Mouse (Mus musculus): ENCODE measurements around the gene Snx17.
"Not testable (repeated sequence)": the region's sequence is repeated elsewhere in the genome, so short reads cannot be mapped to it uniquely, and the experiment has no call there.

Gene Snx17

GRCm38 (mm10) chr5:31197072-31197471 lies 4.0 kb downstream of the Snx17 start:
- no peak for DNase-seq

- no peak for DNase-seq
Measured at GRCm38 (mm10) chr5:31198170-31198569, 5.1 kb downstream of the Snx17 start.

DNA sequence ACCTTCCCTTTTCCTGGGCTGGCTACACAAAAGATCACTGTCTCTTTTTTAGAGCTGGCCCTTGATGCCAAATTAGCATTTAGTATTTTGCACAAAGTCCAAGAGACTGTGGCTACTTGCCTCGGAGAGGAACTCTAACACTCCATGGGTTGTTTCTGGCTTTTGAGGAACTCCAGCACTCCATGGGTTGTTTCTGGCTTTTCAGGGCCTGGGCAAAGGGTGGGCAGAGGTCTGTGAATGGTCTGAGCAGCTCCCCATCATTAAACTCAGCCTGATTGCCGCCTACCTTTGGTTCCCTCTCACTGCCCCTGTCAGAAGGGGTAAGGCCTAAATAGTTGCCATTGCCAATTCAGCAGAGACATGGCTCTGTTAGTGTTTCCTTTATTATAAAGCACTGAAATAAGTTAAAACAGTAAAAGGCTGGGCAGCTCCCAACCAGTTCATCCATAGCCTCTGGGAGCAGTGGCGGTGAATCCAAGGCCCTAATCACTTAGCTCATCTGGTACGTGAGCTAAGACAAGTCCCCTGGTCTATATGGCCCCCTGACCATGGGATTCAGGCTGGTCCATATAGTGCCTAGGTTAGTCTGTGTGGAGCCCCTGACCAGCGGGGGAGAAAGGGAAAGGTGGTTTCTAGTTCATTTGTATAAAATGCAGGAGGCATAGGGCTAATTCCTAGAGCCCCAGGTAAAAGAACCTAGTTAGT lies 5.7 kb downstream of the Snx17 start:
- DNase-seq: no peak

DNA sequence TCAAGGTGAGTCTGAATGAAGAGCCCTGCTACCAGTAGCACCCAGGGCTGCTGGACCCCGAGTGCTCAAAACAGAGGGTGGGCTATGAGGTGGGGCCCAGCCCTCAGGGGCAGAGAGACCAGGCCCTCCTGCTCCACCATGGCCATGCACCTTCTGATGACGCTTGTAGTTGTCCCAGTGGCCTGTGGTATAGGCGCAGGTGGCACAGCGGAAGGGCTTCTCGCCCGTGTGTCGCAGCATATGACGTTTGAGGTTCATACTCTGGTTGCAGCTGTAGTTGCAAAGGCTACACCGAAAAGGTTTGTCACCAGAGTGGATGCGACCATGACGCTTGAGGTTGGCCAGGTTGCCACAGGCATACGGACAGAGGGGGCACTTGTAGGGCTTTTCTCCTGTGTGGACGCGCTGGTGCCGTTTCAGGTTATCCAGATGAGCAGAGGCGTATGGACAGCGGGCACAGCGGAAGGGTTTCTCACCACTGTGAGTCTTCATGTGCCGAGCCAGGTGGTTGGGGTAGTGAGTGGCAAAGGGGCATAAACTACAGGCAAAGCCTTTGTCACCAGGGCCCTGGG lies 6.4 kb downstream of the Snx17 start:
- DNase-seq: no peak

GRCm38 (mm10) chr5:31199893-31200292 lies 6.9 kb downstream of the Snx17 start:
- no peak for DNase-seq

DNA sequence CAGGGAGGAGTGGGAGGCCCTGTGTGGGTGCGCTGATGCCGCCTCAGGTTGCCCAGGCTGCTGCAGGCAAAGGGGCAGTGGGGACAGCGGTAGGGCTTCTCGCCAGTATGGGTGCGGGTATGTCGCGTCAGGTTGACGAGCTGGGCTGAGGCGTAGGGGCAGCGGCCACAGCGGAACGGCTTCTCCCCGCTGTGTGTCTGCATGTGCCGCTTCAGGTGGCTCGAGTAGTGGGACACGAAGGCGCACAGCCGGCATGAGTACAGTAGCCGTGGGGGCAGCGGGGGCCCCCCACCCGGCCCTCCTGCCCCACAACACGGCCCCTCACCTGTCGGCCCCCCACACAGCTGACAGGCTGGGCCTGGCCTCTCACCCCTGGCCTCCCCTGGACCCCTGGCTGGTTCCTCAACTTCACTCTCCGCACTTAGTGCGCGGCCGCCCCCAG lies 7.3 kb downstream of the Snx17 start:
- DNase-seq: no peak

DNA sequence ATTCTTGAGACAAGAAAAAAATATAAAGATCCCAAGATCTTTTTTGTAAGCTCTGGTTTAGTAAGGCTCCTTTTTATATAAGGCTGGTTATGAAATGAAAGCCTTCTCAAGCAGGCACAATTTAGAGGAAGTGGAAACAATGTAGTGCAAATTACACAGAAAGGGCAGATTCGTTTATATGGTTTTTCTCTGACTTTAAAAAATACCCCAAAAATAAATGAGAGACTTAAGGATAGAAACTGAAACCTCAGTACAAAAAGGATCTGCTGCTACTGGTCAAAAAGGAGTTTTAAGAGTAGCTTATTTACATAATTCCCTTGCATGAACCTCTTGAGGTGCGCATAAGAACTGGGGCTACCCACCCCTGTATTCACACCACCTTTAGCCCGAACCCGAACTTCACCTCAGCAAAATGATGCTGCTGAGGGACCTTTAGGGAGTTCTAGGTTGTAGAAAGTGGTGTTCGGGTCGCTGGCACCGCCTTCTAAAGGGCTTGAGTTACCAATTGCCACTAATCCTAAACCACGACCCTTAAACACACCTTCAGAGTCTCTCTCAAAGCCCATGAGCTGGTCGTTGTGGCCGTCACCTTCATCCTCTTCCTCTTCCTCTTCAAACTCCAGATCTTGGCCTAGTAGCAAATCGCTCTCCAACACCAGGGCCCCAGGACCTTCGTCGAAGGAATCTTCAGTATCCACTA lies 8.2 kb downstream of the Snx17 start:
- DNase-seq: no peak

DNA sequence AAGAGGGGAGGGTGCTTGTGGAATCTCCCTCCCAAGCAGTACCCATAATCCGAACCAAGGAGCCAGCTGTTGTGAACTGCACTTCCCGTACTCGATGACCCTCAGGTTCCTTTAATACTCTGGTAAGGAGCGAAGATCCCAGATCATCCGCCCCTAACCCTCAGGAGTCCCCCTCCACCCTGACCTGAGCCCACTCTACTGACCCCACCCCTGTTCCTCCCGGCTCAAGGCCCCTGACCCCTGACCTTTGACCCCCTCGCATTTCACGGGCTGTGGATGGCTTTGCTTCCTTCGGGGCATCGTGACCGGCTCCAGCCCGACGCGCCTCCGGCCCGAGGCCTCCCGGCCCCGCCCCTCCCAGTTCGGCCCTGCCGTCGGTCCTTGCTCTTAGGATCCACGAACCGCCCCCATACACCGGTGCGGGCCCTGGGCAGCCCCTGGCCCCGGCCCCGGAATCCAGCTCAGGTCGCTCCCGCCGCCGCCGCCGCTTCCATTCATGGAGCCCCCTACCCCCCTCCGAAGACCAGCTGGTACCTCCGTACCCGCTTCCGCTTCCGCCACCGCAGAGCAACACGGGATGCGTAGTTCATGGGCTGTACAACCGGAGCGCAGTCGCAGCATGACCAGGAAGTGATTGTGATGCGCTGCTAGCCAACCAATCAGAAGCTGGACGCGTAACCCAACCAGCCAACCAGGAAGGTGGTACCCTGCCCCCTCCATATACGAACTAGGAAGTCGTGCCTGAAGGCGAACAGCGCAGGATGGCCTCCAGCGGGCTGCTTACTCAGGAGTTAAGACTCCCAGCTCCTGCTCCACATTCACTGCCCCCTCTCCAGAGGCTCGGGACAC lies 8.9 kb downstream of the Snx17 start, which contains the start of gene Zfp513:
TSS of gene Zfp513 (minus strand) at position 562 of the 849 bp plus-strand sequence.
- peak; percentile 96 for DNase-seq

- DNase-seq: no peak
Measured at GRCm38 (mm10) chr5:31202933-31203332, 9.9 kb downstream of the Snx17 start.

DNA sequence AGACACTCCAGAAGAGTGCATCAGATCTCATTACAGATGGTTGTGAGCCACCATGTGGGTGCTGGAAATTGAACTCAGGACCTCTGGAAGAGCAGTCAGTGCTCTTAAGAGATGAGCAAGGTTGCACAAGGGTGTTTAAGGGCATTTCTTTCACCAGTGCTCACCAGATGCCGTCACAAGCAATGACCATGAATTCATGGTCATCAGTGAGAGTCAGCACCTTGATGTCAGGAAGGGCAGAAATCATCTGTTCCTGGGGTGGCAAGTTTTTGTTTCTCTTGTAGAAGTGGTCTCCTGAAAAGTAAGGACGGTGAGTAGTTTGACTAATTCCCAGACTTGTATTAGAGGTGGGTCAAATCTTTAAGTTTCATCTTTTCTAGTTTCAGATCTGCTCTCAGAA lies 10.8 kb downstream of the Snx17 start:
- DNase-seq: no peak

- DNase-seq: no peak
Measured at GRCm38 (mm10) chr5:31204421-31204820, 11.4 kb downstream of the Snx17 start.

DNA sequence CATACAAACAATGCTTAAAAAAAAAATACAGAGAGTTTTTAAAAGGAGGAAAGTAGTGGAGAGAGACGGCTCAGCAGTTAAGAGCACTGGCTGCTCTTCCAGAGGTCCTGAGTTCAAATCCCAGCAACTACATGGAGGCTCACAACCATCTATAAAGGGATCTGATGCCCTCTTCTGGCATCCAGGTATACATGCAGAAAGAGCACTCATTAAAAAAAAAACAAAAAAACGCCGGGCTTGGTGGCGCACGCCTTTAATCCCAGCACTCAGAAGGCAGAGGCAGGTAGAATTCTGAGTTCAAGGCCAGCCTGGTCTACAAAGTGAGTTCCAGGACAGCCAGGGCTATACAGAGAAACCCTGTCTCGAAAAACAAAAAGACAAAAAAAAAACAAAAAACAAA lies 23.5 kb downstream of the Snx17 start:
- not testable (repeated sequence) for DNase-seq

DNA sequence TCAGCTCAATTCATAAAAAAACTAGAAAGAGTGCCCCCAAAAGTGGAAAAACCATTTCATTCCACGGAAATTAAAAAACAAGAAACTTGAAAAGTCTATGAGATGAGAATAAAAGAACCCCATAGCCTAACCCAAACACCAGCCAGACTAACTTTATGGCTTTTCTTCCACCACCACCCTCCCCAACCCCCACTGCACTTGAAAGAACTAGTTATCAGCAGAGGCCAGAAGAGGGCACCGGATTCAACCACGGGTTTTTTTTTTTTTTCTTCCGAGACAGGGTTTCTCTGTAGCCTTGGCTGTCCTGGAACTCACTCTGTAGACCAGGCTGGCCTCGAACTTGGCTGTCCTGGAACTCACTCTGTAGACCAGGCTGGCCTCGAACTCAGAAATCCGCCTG lies 25.3 kb downstream of the Snx17 start:
- DNase-seq: no peak

DNA sequence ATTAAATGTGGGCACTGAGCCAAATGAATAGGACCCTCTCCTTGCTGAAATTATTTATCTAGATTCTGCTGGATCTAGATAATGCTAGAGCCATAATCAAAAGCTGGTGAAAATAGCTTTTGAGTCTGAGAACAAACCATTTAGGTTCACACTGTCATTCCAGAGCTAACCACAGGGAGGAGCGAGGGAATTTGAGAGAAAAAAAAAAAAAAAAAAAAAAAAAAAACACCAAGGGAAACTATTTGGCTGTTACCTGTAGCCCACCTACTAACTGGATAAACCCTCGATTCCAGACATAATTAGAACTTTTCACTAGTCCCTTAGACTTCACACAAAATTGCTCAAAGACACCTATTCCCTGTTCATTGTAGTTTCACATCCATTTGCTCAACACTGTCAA lies 26.0 kb downstream of the Snx17 start:
- DNase-seq: no peak

- no peak for DNase-seq
Measured at GRCm38 (mm10) chr5:31219474-31219873, 26.4 kb downstream of the Snx17 start.

GRCm38 (mm10) chr5:31219911-31220447 lies 27.0 kb downstream of the Snx17 start:
- DNase-seq: no peak

DNA sequence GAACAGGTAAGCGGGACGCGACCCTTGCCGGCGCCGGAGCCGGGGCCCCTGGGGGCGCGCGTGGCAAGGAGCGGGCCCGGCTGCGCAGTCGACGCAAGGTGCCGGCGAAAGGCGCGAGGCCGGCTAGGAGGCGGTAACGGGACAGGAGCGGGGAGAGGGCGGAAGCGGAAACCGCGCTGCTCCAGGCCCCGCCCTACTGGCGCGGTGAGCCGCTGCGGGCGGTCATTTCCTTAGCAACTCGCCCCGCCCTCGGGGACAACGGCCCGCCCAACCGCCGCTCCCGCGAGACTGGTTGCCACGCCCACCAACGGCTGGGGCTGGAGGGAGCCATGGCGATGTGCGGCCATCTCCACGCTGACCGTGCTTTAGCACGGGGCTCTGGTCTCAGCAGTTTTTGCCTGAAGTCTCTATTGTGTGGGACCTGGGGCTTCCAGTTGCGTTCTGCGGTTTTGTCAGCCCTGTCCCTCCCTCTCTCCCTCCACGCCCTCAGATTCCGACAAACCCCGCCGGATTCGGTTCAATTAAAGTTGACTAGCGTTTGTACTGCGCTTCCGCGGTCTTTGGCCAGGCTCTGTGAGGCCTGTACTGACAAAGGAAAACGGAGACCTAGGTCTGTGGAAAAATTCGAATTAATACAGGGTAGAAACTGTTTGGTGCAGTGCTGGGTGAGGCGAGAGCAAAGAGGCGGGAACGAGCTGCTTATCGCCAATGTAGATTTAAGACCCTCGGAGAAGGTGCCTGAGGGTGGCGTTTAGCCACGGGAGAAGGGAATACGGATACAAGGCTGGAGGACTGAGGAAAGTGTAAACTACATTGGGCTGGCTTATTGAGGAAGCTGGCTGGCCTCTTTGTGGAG lies 27.6 kb downstream of the Snx17 start, which contains the start of gene Ppm1g:
TSS of gene Ppm1g (minus strand) at position 240 of the 856 bp plus-strand sequence.
- peak; percentile 95 for DNase-seq

DNA sequence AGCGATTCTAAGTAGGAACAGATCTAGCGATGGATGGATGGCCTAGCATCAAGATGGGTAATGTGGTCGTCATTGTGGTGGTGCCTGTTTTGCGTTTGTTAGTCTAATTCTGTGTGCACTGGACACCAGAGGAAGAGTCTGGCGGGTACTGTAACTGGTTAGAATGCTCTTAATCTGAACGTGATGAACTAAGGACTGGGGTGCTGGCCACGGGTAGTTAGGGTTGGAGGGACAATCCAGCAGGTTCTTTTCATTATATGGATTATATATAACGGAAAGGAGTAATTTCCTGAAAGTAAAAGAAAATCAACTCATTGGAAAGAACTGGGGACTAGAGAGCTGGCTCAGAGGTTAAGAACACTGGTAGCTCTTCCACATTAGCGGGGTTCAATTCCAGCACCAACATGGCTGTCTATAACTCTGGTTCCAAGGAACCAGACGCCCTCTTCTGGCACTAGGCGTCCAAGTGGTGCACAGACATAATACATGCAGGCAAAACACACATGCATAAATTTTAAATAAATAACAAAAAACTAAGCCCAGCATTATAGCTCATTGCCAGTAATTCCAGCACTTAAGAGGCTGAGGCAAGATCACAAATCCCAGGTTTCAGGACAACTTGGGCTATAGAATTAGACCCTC lies 28.4 kb downstream of the Snx17 start:
- DNase-seq: no peak

GRCm38 (mm10) chr5:31222696-31223095 lies 29.7 kb downstream of the Snx17 start:
- no peak for DNase-seq

GRCm38 (mm10) chr5:31226641-31227040 lies 33.6 kb downstream of the Snx17 start:
- no peak for DNase-seq
